Mouse (Mus musculus) induced T-regulatory cell, adult 2 months (primary cell): ENCODE data around the gene Crat.

ENCODE experiments used
- DNase-seq: peaks from one replicate; pipeline ENCODE4 v3.0.0-alpha.2; 2012; ENCODE audit warnings: low read depth

Gene Crat

DNA sequence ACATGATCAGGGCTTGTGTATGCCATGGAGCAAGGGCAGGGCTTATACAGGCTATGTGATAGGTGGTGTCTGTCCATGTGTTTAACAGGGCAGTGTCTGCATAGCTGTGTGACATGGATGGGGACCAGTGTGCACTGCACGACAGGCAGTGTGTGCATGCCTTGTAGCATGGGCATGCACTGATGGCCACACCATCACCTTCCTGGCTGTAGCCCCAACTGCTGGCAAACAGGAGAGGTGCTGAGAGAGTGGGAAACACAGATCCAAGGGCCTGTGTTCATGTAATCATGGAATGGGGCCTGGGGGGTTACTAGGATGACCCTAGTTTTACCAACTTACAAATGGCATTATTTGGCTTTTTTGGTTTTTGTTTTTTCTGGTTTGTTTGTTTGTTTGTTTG, 11.7 kb downstream of the Crat start:
- no peak for DNase-seq

DNA sequence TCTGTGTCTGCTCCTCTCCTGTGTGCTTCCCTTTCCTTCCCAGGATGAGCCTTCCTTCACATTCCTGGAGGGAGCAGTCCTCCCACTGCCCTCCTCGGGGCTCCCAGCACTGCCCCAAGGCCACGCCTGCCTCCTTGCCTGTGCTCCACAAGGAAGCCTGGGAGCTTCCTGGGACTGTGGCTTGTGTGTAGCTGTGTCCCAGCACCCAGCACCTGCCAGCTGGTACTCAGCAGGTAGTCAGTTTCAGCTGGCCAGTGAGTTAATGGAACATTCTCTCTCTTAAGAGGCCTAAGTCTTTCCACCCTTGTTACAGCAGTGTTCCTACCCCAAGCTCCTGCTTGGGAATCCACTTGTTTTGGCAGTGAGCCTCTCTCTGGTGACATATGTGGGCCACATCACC, 12.8 kb downstream of the Crat start:
- no peak for DNase-seq

DNA sequence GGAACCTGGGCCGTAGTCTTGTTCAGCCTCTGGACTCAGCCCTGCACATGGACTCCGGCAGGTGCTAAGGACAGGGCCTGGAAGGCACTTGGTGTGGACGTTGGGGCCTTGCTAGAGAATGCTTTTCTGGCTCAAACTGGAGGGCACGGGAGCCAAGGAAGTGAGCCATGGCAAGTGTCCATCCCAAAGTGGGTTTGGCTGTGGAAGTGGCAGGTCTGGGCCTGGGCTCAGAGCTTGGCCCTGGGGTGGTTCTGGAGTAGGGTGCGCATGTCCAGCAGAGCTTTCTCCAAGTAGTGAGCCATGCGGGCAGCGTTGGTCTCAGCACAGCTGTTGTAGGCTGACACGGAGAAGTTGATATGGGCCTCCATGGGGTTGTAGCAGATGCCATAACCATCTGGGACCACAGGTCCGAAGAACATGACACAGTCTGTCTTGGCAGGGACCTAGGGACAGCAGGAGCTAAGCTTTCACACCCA, 13.2 kb downstream of the Crat start:
- DNase-seq, result no peak

DNA sequence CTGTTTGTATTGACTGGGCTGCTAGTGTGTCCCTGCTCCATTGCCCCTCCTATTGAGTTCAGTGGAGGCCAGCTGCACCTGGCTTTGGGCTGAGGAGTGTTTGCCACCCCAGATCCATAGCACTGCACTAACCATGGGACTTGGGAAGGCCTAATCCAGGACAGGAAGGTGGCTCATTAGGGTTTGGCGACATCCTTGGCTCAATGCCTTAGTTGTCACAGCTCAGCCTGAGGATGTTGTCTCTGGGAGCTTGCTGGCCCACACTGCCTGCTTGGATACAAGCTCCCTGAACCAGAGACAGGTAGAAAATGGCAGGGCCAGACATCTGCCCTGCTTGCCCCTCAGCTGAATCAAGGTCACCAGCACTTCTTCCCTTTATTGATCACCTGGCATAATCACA, 14.0 kb downstream of the Crat start:
- DNase-seq, result no peak

DNA sequence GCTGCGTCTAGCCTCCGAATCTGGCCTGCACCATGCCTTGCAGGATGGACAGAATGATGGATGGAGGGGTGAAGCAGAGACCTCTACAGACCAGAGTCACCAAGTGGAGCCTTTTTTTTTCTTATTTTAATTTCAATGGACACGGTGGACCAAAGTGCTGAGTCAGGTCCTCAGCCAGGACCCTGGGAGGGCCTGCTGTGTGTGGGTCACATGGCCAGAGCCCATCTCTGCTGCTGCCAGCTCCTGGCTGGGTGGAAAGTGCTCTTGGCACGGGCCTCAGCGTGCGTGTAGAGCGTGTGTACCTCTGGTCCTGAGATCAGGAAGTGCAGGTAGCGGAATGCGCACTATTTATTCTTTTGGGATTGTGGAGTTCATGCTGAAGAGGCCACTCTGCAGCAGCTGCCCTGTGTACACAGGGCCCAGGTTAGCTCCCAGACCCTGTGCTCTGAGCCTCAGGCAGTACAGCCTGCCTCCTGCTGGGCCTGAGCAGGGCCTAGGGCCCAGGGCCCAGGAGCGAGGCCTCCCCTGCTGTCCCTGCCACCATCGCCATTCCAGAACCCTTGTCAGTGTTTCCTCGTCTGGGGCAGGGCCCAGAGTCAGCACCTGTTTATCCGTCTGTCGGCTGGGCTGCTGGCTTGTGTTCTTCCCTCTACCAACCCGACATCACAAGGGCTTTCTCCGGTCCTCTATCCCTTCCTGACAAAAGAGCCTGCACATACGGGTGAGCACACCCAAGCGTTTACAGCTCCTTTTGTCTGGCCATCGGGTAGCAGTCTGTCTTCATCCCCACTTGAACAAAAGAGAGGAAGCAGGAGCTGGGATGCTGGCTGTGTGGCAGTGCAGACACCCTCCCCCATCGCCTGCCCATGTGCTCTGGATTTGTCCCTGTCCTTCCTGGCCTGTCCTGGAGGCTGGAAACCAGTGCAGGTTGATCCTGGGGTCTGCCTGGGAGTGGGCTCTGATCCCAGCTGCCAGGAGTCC, 16.1 kb downstream of the Crat start:
- no peak for DNase-seq

DNA sequence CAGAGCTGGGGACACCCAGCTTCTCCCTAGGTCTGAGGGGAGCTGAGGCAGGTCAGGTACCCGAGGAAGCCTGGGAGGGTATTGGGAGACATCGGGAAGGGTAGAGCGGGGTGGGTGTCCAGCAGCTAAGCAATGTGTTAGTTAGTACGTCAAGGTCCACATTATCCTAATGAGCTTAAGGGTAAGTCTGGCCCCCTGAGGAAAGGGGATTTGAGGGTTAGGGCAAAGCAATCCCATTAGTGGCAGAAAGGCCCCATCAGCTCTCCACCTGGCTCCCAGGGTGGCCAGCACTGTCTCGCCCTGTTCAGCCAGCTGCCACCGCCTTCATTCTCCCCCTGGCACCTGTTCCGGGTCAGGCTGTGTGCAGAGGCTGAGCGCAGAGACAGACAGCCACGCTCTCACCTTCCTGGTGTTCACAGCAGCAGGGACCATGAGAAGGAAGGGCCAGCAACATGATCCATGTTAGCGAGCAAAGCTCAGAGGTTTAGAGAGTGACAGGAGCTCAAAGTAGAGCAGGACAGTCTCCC, 17.6 kb downstream of the Crat start:
- DNase-seq, result no peak

DNA sequence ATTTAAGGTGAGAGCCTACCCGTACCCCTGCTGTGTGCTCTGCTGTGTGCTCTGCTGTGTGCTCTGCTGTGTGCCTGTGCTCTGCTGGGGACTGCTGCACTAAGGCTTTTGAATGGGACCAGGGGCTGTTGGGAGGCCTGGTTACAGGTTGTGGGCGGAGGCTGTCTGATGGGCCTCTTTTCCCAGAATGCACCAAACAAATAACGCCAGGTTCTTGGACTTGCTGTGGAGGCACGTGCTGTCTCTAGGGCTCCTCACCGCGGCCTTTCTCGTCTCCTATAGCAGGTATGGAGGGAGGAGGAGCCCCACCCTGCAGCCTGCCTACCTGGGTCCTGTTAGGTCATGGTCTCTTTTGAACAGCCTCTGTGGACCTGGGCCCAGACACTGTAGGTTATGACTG, 19.4 kb downstream of the Crat start:
- no peak for DNase-seq

DNA sequence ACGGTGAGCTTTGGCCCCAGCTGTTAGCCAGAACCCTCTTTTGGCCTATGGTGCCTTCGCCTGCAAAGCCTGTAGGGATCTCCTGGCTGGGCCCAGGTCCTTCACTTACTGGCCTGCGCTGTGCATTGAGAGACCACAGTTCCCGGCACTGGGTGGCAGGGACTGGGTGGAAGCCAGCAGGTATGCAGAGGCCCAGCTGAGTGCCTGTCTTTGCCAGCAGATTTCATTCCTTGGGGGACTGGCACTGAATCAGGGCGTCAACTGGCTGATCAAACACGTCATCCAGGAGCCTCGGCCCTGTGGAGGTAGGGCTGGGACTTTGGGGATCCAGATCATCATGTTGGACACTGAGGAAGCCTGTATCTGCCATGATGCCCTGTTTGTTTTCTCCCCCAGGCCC, 19.9 kb downstream of the Crat start:
- no peak for DNase-seq

DNA sequence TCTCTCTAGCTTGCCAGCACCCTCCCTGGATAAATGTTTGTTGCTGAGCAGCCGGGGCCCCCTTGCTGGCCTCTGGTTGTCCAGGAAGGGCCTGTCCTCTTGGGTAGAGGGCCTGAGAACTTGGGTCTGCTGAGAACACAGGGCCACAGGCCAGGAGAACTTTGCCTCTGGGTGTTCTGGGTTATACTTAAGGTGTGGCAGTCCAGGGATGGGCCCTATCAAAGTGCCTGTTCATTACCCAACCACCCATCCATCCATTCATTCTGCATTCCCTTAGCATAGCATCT, 22.3 kb downstream of the Crat start:
- DNase-seq, result no peak

DNA sequence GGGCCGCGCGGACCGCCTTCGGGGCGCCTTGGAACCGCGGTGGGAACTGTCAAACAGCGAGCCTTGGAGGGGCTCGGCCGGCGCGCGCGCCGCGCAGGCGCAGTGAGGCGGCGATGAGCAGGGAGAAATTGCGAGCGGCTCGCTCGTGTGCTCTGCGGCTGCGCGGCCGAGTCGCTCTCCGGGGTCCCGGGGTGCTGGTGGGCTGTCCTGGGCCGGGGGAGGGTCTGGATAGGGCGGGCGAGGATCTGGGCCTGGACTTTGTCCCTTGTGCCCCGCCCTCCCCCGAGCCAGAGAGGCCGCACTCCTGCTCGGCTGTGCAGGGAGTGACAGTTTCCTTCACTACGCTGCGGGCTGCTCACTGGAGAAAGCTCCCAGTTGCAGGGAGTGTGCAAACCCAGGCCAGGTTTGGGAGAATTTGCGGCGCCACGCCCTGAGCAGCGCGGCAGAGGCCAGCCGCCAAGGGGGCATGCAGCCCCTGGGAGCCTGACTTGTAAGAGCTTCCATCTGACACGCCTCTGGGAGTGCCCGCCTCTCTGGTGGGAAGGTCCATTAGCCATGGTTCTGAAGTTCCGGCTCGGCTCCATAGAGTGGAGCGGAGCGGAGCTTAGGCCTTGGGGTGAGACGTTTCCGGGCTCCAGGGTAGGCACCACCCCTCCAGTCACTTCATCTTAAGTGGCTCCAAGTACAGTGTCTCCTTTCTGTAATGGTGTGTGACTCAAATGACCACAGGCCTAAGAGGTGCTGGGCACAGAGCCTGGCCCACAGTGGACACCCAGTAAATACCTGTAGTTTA, 22.8 kb downstream of the Crat start:
- DNase-seq, result peak; percentile 89

DNA sequence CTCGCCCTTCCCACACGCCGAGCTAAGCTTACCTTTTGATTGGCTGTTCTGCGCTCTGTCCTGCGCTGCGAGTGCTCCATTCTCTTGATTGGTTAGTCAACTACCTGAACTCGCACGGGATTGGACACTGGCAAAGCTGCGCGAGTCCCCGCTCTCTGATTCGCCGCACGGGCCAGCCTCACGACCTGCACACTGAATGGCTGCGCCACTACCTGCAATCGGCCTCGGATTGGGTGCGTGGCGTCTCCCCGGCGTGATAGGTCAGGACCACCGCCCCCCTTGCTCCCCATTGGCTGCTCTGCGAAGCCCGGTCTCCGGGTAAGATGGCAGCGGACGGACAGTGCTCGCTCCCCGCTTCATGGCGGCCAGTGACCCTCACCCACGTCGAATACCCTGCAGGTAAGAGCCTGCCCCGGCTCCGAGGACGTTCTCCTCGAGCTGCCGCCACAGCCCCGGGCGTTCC, 23.5 kb downstream of the Crat start, which contains the start of gene Dolpp1:
TSS of gene Dolpp1 (plus strand) at position 141 of the 463 bp plus-strand sequence.
- DNase-seq, result peak; percentile 98

DNA sequence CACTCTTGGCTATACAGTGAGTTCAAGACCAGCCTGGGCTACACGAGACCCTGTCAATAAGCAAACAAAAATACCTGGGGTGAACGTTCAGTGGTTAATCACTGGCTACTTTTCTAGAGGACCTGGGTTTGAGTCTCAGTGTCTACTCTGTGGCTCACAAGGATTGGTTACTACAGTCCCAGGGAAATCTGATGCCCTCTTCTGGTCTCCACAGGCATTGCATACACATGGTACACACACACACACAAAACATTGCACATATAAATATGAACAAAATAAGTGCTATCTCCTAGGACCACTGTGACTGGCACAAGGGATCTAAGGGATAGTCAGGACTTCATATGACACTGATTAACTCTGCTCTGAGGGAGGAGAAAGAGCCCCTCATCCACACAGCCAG, 26.6 kb downstream of the Crat start:
- peak; percentile 22 for DNase-seq

DNA sequence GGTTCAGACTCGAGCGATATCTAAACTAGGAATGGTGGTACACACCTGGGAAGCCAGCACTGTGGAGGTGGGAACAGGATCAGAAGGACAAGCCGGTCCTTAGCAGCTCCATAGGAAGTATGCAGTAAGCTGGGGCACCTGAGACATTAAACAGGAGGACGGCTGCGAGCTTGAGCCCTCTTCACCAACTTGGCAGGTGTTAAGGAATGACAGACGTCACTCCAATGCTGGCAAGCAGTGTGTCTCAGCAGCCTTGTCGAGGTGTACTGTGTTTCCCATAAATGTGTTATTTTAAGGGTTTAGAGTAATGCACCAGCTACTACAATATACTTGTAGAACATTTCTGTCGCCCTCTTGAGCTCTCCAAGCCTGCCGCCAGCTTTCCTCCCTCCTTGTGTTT, 28.7 kb downstream of the Crat start:
- no peak for DNase-seq

DNA sequence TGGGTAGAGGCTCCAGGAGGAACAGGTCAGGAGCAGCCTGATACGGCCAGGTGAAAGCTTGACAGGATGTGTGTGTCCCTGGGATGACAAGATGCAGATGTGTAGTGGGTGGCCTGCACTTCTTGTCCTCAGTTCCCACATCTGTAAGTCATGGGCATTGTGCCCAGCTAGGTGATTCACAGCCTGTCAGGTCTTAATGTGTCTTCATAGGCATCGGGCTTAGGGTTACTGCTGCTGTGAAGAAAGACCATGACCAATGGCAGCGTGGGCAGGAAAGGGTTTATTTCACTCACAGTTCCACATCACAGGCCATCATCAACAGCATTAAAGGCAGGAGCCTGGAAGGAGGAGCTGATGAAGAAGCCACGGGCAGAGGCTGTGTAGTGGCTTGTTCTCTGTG, 30.0 kb downstream of the Crat start:
- DNase-seq, result no peak

DNA sequence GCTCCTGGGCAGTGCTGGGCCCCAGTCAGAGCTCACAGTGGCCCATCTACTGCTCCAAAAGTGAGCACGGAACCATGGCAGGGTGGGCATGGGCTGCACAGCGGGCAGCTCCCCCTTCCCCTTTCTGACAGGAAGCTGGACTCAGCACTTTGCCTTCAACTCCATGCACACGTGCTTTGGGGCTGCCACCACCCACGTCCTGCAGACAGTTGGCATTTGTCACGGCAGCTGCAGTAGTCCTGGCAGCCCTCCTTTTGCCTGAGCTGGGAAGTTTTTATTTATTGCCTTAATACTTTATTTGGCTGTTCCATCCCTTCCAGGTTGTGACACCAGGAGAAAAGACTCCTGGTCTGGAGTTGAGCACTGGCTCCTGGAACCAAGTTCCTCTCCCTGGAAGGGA, 30.8 kb downstream of the Crat start:
- DNase-seq, result no peak

DNA sequence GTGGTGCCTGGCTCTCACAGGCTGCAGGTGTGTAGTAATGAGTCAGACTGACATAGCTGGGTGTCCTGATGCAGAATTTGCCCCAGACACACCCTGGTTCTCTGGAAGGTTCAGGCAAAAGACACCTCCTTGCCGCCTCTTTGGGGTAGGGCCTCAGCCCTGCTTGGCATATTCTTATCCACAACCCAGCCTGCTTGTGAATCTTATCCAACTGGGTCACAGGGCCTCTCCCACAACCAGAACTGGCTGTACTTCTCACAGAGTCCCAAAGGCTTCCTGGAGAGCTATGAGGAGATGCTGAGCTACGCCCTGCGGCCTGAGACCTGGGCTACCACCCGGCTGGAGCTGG, 34.3 kb downstream of the Crat start:
- DNase-seq, result no peak

DNA sequence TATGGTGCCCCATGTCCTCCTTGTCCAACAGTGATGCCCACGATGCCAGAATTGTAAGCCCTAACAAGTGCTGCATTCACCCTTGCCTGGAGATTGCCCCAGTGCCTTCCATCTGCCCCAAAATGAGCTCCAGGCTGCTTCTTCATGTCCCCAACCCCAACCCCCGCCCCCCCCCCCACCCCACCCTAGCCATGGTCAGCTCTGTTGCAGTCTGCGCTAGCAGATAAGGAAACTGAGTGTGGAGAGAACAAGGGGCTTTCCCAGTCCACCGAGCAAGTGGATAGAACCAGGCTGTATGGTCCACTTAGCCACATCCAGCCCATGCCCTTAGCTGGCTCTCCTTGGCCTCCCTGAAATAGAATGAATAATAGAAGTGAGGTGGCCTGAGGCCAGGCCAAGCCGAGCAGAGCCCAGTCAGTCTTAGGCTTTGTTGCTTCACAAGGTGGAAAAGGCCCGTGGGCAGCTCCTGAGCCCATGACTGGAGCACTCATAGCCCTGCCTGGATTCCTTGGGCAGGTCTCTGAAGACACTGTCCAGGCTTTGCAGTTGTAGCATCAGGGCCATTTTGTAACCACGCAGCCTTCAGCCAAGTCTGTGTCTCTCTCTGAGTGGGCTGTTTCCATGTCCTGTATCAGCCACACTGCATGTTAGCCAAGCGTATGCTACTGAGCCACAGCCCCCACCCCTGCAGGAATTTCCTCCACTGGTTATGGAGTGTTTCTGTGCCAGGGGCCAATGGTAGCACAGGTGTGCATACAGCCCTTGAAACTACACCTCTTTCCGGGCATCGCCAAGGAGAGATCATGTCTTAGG, 34.8 kb downstream of the Crat start:
- DNase-seq, result no peak

DNA sequence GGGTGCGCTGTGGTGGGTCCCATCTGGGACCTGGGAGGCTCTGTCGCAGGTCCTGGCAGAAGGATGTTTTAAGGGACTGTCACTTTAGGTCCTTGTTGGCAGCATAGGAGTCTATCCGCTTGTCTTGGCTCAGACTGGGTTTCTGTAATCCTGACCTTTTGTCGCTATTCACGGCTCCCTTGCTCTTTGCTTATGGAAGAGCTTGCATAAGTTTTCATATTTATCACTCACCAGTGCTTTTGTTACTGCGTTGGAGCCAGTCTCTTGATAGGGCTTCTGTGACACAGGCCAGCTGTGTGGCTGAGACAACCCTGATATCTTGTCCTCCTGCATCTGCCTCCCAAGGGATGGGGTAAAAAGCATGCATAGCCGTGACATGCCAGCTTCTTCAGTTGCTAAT, 36.3 kb downstream of the Crat start:
- DNase-seq, result no peak

DNA sequence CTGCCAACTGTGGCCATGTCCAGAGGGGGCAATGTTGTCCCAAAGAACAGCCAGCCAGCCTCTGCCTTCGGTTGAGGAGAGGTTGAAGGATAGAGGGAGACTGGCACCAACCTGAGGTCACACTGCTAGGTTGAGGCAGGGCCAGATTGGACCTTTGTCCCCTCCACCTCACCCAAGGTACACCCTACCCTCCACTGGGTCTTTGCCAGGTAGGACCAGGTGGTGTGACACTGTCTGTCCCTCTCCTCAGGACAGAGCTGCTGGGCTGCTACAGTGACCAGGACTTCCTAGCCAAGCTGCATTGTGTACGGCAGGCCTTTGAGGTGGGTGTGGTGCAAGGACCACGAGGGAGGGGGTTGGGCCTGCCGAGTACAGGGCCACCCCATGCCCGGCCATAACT, 37.9 kb downstream of the Crat start:
- no peak for DNase-seq

DNA sequence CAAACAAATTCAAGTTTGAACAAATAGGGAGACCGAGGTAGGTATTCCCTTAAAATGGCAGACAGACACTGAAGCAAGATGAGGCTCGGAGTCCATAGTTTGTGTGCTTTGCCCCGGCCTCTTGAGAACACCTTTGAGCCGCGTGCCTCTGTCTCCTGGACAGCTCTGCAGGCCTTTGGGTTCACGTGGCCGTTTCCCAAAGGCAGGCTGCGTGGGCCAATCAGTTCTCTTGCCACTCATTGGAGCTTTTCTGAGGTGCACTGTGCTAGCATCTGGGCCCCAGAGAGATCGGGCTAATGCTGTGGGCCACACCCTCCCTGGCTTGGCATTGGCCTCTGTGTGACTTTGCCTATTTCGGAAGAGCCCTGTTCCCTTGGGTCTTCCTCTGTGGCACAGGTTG, 39.7 kb downstream of the Crat start:
- no peak for DNase-seq

DNA sequence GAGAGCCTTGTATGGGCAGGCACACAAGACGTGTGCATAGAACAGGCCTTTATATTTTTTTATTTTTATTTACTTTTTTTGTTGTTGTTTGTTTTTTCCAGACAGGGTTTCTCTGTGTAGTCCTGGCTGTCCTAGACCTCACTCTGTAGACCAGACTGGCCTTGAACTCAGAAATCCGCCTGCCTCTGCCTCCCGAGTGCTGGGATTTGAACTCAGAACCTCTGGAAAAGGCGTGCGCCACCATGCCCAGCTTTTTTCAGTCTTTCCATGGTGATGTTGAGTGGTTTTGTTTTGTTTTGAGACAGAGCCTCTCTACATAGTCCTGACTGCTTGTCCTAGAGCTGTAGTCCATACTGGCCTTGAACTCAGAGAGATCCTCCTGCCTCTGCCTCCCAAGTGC, 42.9 kb downstream of the Crat start:
- no peak for DNase-seq

DNA sequence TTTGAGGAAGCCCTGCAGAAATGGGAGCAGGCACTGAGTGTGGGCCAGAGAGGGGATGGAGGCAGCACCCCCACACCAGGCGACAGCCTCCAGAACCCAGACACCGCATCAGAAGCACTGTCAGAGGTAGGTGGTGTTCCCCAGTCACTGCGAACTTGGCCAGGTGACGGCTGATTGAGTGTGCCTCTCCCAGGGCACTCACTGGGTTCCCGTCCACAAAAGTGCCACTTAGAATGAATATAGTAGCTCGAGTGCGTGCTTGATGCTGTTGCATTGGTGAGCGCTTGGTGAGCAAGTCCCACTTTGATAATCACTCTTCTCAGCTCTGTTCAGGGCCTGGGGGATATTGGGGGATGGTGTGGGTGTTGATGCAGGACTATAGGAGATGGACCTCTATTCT, 44.1 kb downstream of the Crat start:
- no peak for DNase-seq
